Comparison of ENCODE assay signal across 25 mouse cellular contexts in genomic region chr11:68565032-68565429, GRCm38 (mm10). TPM values are rescaled to one million over a fixed set of nuclear protein-coding genes. Genes with fewer than 3 reads are reported as not detected.
"Had no signal": no experiment of that assay in that cellular context is flagged by ENCODE, and none has a peak within 500 bp of the region (broad histone marks: within the 10 kb centered on the region; RNA-seq: fewer than 3 reads in every experiment).

No protein-coding gene starts in this region.

- DNase-seq: gastrocnemius, adult 2 months; gastrocnemius, postnatal 10 days; gastrocnemius, postnatal 25 days; heart, adult 2 months; heart, postnatal 10 days; heart, postnatal 4 days; kidney, adult 18-20 months; kidney, adult 8-10 months; kidney, postnatal 10 days; kidney, postnatal 25 days; kidney, postnatal 4 days; liver had no signal

- H3K27ac ChIP-seq: gastrocnemius, adult 2 months; heart, adult 2 months; hindbrain, embryonic 10.5 days; hindbrain, embryonic 12.5 days; hindbrain, embryonic 14.5 days; layer of hippocampus, adult 2 months; left cerebral cortex, adult 2 months; limb, embryonic 10.5 days; limb, embryonic 12.5 days; liver, embryonic 14.5 days had no signal

- H3K4me1 ChIP-seq: heart, embryonic 12.5 days; hindbrain, embryonic 12.5 days; limb, embryonic 10.5 days had no signal

- H3K4me3 ChIP-seq: gastrocnemius, adult 2 months; heart, adult 2 months; heart, embryonic 12.5 days; hindbrain, embryonic 10.5 days; hindbrain, embryonic 12.5 days; layer of hippocampus, adult 2 months; left cerebral cortex, adult 2 months; limb, embryonic 10.5 days; limb, embryonic 12.5 days had no signal

- H3K4me2 ChIP-seq: heart, embryonic 12.5 days; hindbrain, embryonic 12.5 days; hindbrain, embryonic 14.5 days; limb, embryonic 12.5 days; liver, embryonic 11.5 days had no signal

- H3K9me3 ChIP-seq: heart, embryonic 12.5 days; hindbrain, embryonic 10.5 days; hindbrain, embryonic 12.5 days; limb, embryonic 10.5 days; limb, embryonic 12.5 days had no signal

- H3K9ac ChIP-seq: heart, embryonic 12.5 days; hindbrain, embryonic 12.5 days; hindbrain, embryonic 14.5 days; limb, embryonic 12.5 days; liver, embryonic 14.5 days had no signal

- H3K36me3 ChIP-seq: heart, embryonic 12.5 days; hindbrain, embryonic 10.5 days; hindbrain, embryonic 12.5 days; limb, embryonic 10.5 days; limb, embryonic 12.5 days had no signal

- ATAC-seq: hindbrain, embryonic 16.5 days; inflammation-experienced regulatory T-cells, adult 6 months had no signal

RNA-seq across cellular contexts. Expression of gene Mfsd6l, which starts 9.0 kb away (rescaled TPM):
- polyA plus RNA-seq: heart, embryonic 14.5 days; hindbrain, embryonic 14.5 days; inflammation-experienced regulatory T-cells, adult 6 months; limb, embryonic 12.5 days; liver, embryonic 11.5 days had no signal

RNA-seq across cellular contexts. Expression of gene Ccdc42, which starts 21.8 kb away (rescaled TPM):
- polyA plus RNA-seq: heart, adult 2 months; inflammation-experienced regulatory T-cells, adult 6 months had no signal
